Mouse (Mus musculus) lung, postnatal 0 days (tissue): ENCODE measurements around the gene Psmc2.

ENCODE experiments used
- CTCF ChIP-seq: IDR thresholded peaks from 2 replicates; pipeline ENCODE4 v1.5.1; 2016; ENCODE audit warnings: antibody characterized with exemption, mild to moderate bottlenecking
- EP300 ChIP-seq: IDR thresholded peaks from 2 replicates; pipeline ENCODE4 v1.6.1; 2016; ENCODE audit warnings: antibody characterized with exemption, mild to moderate bottlenecking, control low read depth

DNA sequence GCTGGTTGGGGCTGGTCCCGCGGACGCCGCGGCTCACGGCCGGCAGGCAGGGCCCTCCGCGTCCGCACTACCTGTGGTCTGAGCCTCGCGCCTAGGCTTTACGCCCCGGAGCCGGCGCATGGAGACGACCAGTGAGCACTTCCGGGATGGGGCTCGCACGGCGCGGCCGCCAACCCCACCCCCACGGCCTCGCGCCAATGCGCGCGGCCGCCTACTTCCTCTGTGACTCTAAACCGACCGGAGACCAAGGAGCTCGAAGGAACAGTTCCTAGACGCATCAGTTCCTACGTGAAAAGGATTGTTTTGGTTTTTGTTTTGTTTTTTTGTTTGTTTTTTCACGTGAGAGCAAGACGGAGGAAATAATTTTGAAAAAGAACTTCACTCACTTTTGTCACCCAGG lies at the start of gene Psmc2, which contains the start of gene Dnajc2:
- TF ChIP-seq CTCF = no peak
- TF ChIP-seq EP300 = no peak
